19 mouse cellular contexts compared by ENCODE assay signal in the genomic region with DNA sequence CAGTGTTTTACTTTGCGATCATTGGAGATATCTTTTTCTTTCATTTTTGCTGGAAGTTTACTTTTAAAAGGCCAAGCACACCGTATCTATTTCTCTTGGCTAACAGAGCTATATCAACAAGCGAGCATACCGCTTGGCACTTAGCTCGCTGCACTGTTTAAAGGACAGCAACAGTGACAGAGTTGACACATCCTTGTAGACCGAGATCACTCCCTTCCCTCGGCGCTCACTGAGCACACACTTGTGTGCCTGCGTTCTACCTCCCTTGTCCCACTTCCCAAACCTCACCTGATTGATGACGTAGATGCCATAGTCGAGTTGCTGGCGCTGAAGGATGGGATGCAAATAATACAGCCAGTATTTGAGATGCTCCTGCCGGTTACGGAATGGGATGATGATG. TPM values are rescaled to one million over a fixed set of nuclear protein-coding genes. Genes with fewer than 3 reads are reported as not detected.
DNase-seq lines count a peak whose midpoint lies in the region; ATAC-seq lines count a peak whose summit lies in the region.
"Had no signal": no experiment of that assay in that cellular context is flagged by ENCODE, and none has a peak within 500 bp of the region (broad histone marks: within the 10 kb centered on the region; RNA-seq: fewer than 3 reads in every experiment).

No protein-coding gene starts in this region.

- no peaks in the 10 kb centered on the region for H3K9me3 ChIP-seq in heart, embryonic 13.5 days
- no peaks in the 10 kb centered on the region for H3K9me3 ChIP-seq in heart, embryonic 11.5 days (replicated peaks; ENCODE audit: control insufficient read depth, low read length)
- H3K9me3 ChIP-seq in liver, embryonic 13.5 days (replicated peaks) = no peaks in the 10 kb centered on the region
- no peaks in the 10 kb centered on the region for H3K9me3 ChIP-seq in liver, embryonic 11.5 days (ENCODE audit: control insufficient read depth, low read length)
- H3K9me3 ChIP-seq: embryonic facial prominence, embryonic 10.5 days; forebrain, embryonic 13.5 days; G1E; hindbrain, embryonic 15.5 days had no signal

- H3K4me1 ChIP-seq in heart, embryonic 13.5 days = peaks cover 87% of the 10 kb centered on the region
- H3K4me1 ChIP-seq in heart, embryonic 11.5 days (ENCODE audit: control insufficient read depth, insufficient read depth, low read length) = peaks cover 34% of the 10 kb centered on the region
- peaks cover 94% of the 10 kb centered on the region for H3K4me1 ChIP-seq in liver, embryonic 13.5 days (replicated peaks)
- peaks cover 32% of the 10 kb centered on the region for H3K4me1 ChIP-seq in liver, embryonic 11.5 days (replicated peaks; ENCODE audit: control insufficient read depth, insufficient read depth, low read length)
- H3K4me1 ChIP-seq: forebrain, embryonic 13.5 days; hindbrain, embryonic 15.5 days had no signal

- peaks cover 100% of the 10 kb centered on the region for H3K79me2 ChIP-seq in macrophage (ENCODE audit: inconsistent target)

- 0 out of 2 replicates have a peak overlapping the region, but pooled peaks have one; percentile 2 for H3K9ac ChIP-seq in heart, embryonic 13.5 days
- no peak overlapping the region for H3K9ac ChIP-seq in heart, embryonic 11.5 days (ENCODE audit: low read depth, low read length)
- no peak overlapping the region for H3K9ac ChIP-seq in liver, embryonic 13.5 days
- no peak overlapping the region for H3K9ac ChIP-seq in liver, embryonic 11.5 days (ENCODE audit: low read depth, low read length)
- H3K9ac ChIP-seq: forebrain, embryonic 13.5 days; forebrain, postnatal 0 days; hindbrain, embryonic 15.5 days had no signal

- no peaks in the 10 kb centered on the region for H3K27me3 ChIP-seq in heart, embryonic 13.5 days (replicated peaks)
- H3K27me3 ChIP-seq in heart, embryonic 11.5 days (ENCODE audit: control insufficient read depth, insufficient read depth, low read length) = no peaks in the 10 kb centered on the region
- no peaks in the 10 kb centered on the region for H3K27me3 ChIP-seq in liver, embryonic 13.5 days
- no peaks in the 10 kb centered on the region for H3K27me3 ChIP-seq in liver, embryonic 11.5 days (replicated peaks; ENCODE audit: control insufficient read depth, insufficient read depth, low read length)
- H3K27me3 ChIP-seq: forebrain, embryonic 13.5 days; hindbrain, embryonic 15.5 days had no signal

- intact Hi-C loops in left cerebral cortex, postnatal 36 days (cut with DNase I) = no loop called here

- DNase-seq in liver, embryonic 13.5 days = no peak
- DNase-seq in liver, embryonic 11.5 days (ENCODE audit: low spot score) = no peak
- DNase-seq in thymus, postnatal 4 days = peak; percentile 22
- no peak for DNase-seq in thymus, postnatal 10 days (ENCODE audit: low spot score in 2 of 2)
- DNase-seq in left cerebral cortex, postnatal 36 days (ENCODE audit: low spot score in 2 of 2) = no peak
- DNase-seq: adrenal gland, adult 8-10 months; adrenal gland, postnatal 36 days; cerebellum, adult 2 months; cerebellum, postnatal 10 days; forebrain, postnatal 0 days; gastrocnemius, postnatal 14 days; heart, postnatal 10 days had no signal

- H3K4me2 ChIP-seq in heart, embryonic 13.5 days = no peak overlapping the region
- H3K4me2 ChIP-seq in heart, embryonic 11.5 days = no peak overlapping the region
- H3K4me2 ChIP-seq in liver, embryonic 13.5 days = no peak overlapping the region
- no peak overlapping the region for H3K4me2 ChIP-seq in liver, embryonic 11.5 days
- H3K4me2 ChIP-seq: forebrain, embryonic 13.5 days; hindbrain, embryonic 15.5 days had no signal

- WGBS in heart, embryonic 13.5 days = 70% methylated on average over 14 of the region's 14 CpGs
- 81% methylated on average over 14 of the region's 14 CpGs for WGBS in heart, embryonic 11.5 days (ENCODE audit: insufficient replicate concordance)
- WGBS in liver, embryonic 13.5 days (ENCODE audit: insufficient replicate concordance) = 75% methylated on average over 14 of the region's 14 CpGs
- 79% methylated on average over 14 of the region's 14 CpGs for WGBS in liver, embryonic 11.5 days
- 94% methylated on average over 10 of the region's 14 CpGs for WGBS in macrophage (ENCODE audit: missing documents)

- no peak overlapping the region for H3K4me3 ChIP-seq in heart, embryonic 13.5 days
- no peak overlapping the region for H3K4me3 ChIP-seq in heart, embryonic 11.5 days (ENCODE audit: low read depth, low read length)
- H3K4me3 ChIP-seq in liver, embryonic 13.5 days (replicated peaks) = no peak overlapping the region
- no peak overlapping the region for H3K4me3 ChIP-seq in liver, embryonic 11.5 days (ENCODE audit: low read depth, low read length)
- H3K4me3 ChIP-seq in macrophage (ENCODE audit: inconsistent target) = no peak overlapping the region
- H3K4me3 ChIP-seq: embryonic facial prominence, embryonic 10.5 days; forebrain, embryonic 13.5 days; hindbrain, embryonic 15.5 days had no signal

- H3K27ac ChIP-seq in heart, embryonic 13.5 days (replicated peaks) = 0 out of 2 replicates have a peak overlapping the region, but pooled peaks have one; percentile 24
- H3K27ac ChIP-seq in heart, embryonic 11.5 days (ENCODE audit: low read depth, low read length) = no peak overlapping the region; the same call in 1 of the 2 replicates
- peak overlapping the region; percentile 21; the same call in 1 of the 2 replicates for H3K27ac ChIP-seq in liver, embryonic 13.5 days
- H3K27ac ChIP-seq in liver, embryonic 11.5 days (ENCODE audit: low read depth, low read length) = no peak overlapping the region
- H3K27ac ChIP-seq in macrophage = 0 out of 2 replicates have a peak overlapping the region, but pooled peaks have one; percentile 22
- H3K27ac ChIP-seq: embryonic facial prominence, embryonic 10.5 days; forebrain, embryonic 13.5 days; hindbrain, embryonic 15.5 days had no signal

- H3K36me3 ChIP-seq in heart, embryonic 13.5 days = peaks cover 76% of the 10 kb centered on the region
- H3K36me3 ChIP-seq in heart, embryonic 11.5 days (ENCODE audit: control insufficient read depth, insufficient read depth, low read length) = no peaks in the 10 kb centered on the region
- H3K36me3 ChIP-seq in liver, embryonic 13.5 days = peaks cover 84% of the 10 kb centered on the region
- H3K36me3 ChIP-seq in liver, embryonic 11.5 days (ENCODE audit: control insufficient read depth, insufficient read depth, low read length) = peaks cover 7% of the 10 kb centered on the region; the same call in 1 of the 2 replicates
- H3K36me3 ChIP-seq in macrophage (ENCODE audit: inconsistent target) = peaks cover 32% of the 10 kb centered on the region; the same call in 1 of the 2 replicates
- H3K36me3 ChIP-seq: hindbrain, embryonic 15.5 days had no signal

- no peak for ATAC-seq in heart, embryonic 13.5 days (ENCODE audit: extremely low read depth, insufficient number of reproducible peaks, low FRiP score, low TSS enrichment)
- ATAC-seq in heart, embryonic 11.5 days (replicated peaks; ENCODE audit: insufficient number of reproducible peaks, low FRiP score, low TSS enrichment) = no peak
- no peak for ATAC-seq in liver, embryonic 13.5 days (ENCODE audit: low read depth)
- ATAC-seq in liver, embryonic 11.5 days (replicated peaks; ENCODE audit: low FRiP score) = no peak
- ATAC-seq: forebrain, embryonic 13.5 days; forebrain, postnatal 0 days had no signal

RNA-seq across cellular contexts. Expression of a gene that starts 30.7 kb away (rescaled TPM):
- polyA plus RNA-seq in heart, embryonic 13.5 days (2015; fragmentation: Nextera tagmentation; extraction: Ambion mirVana) = 46.2 and 48.1 TPM in 2 replicates
- 43.9 and 50.2 TPM in 2 replicates for polyA plus RNA-seq in heart, embryonic 11.5 days (2014; fragmentation: Nextera tagmentation; extraction: Ambion mirVana)
- polyA plus RNA-seq in liver, embryonic 13.5 days (2015; fragmentation: Nextera tagmentation; extraction: Ambion mirVana) = 29.9 and 33.8 TPM in 2 replicates
- 49.0 and 50.4 TPM in 2 replicates for polyA plus RNA-seq in liver, embryonic 11.5 days (2014; fragmentation: Nextera tagmentation; extraction: Ambion mirVana)
- 10 to 100 TPM; 21.8 to 67.0 (median 38.1) TPM for total RNA-seq in macrophage (2018; cell fraction: chromatin; rRNA removed)
- total RNA-seq in macrophage (2018; cell fraction: cytosol; rRNA removed) = 100 to 1,000 TPM in 10 of 26 experiments, 10 to 100 TPM in 16; 68.0 to 139 (median 95.9) TPM
- total RNA-seq in macrophage (2018; cell fraction: nucleus; rRNA removed) = 100 to 1,000 TPM in 19 of 26 experiments, 10 to 100 TPM in 7; 52.3 to 227 (median 128) TPM
- polyA plus RNA-seq in macrophage (2018) = 54.5 to 89.1 TPM (median 55.9 TPM) in 3 replicates
- total RNA-seq in left cerebral cortex, postnatal 36 days (2021) = 1 to 10 TPM; 4.1 to 5.1 TPM

Comparison
In these comparisons a context has a peak if more than half of its experiments do, and no peak if none do; other contexts are left out.
1. H3K27ac ChIP-seq: peak in heart, embryonic 13.5 days (single experiment), liver, embryonic 13.5 days (single experiment) and macrophage (single experiment); none in heart, embryonic 11.5 days (single experiment) and liver, embryonic 11.5 days (single experiment).